Mouse (Mus musculus) myocyte (in vitro differentiated cells): ENCODE measurements around the gene Limch1. TPM values are rescaled to one million over a fixed set of nuclear protein-coding genes. Genes with fewer than 3 reads are reported as not detected.

Experiments used
- H3K27me3 ChIP-seq: one replicate; pipeline ENCODE4 v1.6.1; 2011; ENCODE audit not compliant: control insufficient read depth, insufficient read depth, insufficient read length
- H3K36me3 ChIP-seq: one replicate; pipeline ENCODE4 v1.6.1; 2011; ENCODE audit not compliant: control insufficient read depth, insufficient read depth
- H3K4me2 ChIP-seq: one replicate; pipeline ENCODE4 v1.6.1; 2011; ENCODE audit warnings: low read depth, control low read depth
- H3K4me3 ChIP-seq: one replicate; pipeline ENCODE4 v1.5.1; 2011; ENCODE audit warnings: mild to moderate bottlenecking, control low read depth, moderate library complexity
- H3K79me2 ChIP-seq: one replicate; pipeline ENCODE4 v1.6.1; 2011; ENCODE audit not compliant: control insufficient read depth, insufficient read depth
- H3ac ChIP-seq: one replicate; pipeline ENCODE4 v1.6.1; 2011; ENCODE audit not compliant: control insufficient read depth, insufficient read length
- CEBPB ChIP-seq: IDR thresholded peaks from 2 replicates; pipeline ENCODE4 v1.6.1; 2011; ENCODE audit warnings: mild to moderate bottlenecking, moderate library complexity; ENCODE audit not compliant: poor library complexity, insufficient read depth, severe bottlenecking
- E2F4 ChIP-seq: IDR thresholded peaks from one replicate; pipeline ENCODE4 v1.6.1; 2011; ENCODE audit warnings: mild to moderate bottlenecking, control low read depth, moderate library complexity; ENCODE audit not compliant: insufficient read depth
- MAX ChIP-seq: IDR thresholded peaks from one replicate; pipeline ENCODE4 v1.6.1; 2011; ENCODE audit warnings: low read depth, mild to moderate bottlenecking, control low read depth
- MYOD1 ChIP-seq, 3 experiments: IDR thresholded peaks; one replicate each; pipeline ENCODE4 v1.6.1; 2011; ENCODE audit warnings: control low read depth in 2 of 3, low read depth in 2 of 3, mild to moderate bottlenecking in 2 of 3, moderate library complexity in 1 of 3; ENCODE audit not compliant: insufficient read length in 2 of 3, control insufficient read depth in 1 of 3
- MYOG ChIP-seq, 3 experiments: IDR thresholded peaks; one replicate each; pipeline ENCODE4 v1.6.1; 2011; ENCODE audit warnings: control low read depth in 2 of 3, low read depth in 2 of 3, mild to moderate bottlenecking in 2 of 3; ENCODE audit not compliant: insufficient read length in 2 of 3, control insufficient read depth in 1 of 3, insufficient read depth in 1 of 3
- POLR2A ChIP-seq: IDR thresholded peaks from one replicate; pipeline ENCODE4 v1.6.1; 2011; ENCODE audit warnings: low read depth, mild to moderate bottlenecking, control low read depth, moderate library complexity; ENCODE audit not compliant: insufficient read length
- POLR2AphosphoS2 ChIP-seq: IDR thresholded peaks from one replicate; pipeline ENCODE4 v1.6.1; 2011; ENCODE audit warnings: low read depth, control low read depth; ENCODE audit not compliant: insufficient read length
- REST ChIP-seq: IDR thresholded peaks from one replicate; pipeline ENCODE4 v1.6.1; 2011; ENCODE audit warnings: mild to moderate bottlenecking, control low read depth, moderate library complexity; ENCODE audit not compliant: insufficient read depth, insufficient read length
- SRF ChIP-seq: IDR thresholded peaks from one replicate; pipeline ENCODE4 v1.6.1; 2011; ENCODE audit warnings: low read depth; ENCODE audit not compliant: control insufficient read depth, insufficient read length
- TCF12 ChIP-seq: IDR thresholded peaks from one replicate; pipeline ENCODE4 v1.6.1; 2011; ENCODE audit warnings: mild to moderate bottlenecking, control low read depth; ENCODE audit not compliant: poor library complexity, insufficient read depth, severe bottlenecking
- TCF3 ChIP-seq: IDR thresholded peaks from one replicate; pipeline ENCODE4 v1.6.1; 2011; ENCODE audit warnings: low read depth, control low read depth; ENCODE audit not compliant: insufficient read length
- USF1 ChIP-seq: IDR thresholded peaks from one replicate; pipeline ENCODE4 v1.6.1; 2011; ENCODE audit warnings: low read depth, mild to moderate bottlenecking, control low read depth, moderate library complexity
- polyA plus RNA-seq: library from polyadenylated mRNA; unstranded; fragments of >200 nt; fragmentation: generic; extraction: Trizol; gene quantifications from one replicate; pipeline ENCODE4 v1.2.1, GENCODE M21; 2012; ENCODE audit warnings: missing spikeins

Limch1 gene
- polyA plus RNA-seq, 1 experiment: 0.79 TPM

DNA sequence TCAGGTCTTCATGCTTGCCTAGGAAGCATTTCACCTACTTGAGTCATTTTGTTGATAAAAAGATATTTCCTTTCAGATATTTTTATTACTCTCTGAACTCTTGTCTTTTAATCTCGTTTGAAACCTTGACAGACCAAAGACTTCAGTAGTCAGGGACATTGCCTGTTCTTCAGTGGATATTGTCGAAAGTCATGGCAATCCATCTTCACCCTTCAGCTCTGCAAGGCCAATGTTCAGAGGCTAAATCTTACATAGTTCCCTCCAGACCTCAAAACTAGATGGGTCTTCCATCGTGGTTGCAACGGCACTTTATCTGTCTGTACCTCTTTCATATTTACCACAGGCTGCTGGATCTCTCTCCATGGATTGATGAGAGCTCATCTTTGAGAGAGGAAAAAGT lies 80.0 kb downstream of the Limch1 start:
- Histone ChIP-seq H3ac (no peak overlapping the region), H3K4me2 (no peak overlapping the region), H3K27me3 (peaks cover 7% of the 10 kb centered on the region), H3K4me3 (no peak overlapping the region), H3K36me3 (no peaks in the 10 kb centered on the region), H3K79me2 (no peaks in the 10 kb centered on the region)
- no peak for TF ChIP-seq TCF3

DNA sequence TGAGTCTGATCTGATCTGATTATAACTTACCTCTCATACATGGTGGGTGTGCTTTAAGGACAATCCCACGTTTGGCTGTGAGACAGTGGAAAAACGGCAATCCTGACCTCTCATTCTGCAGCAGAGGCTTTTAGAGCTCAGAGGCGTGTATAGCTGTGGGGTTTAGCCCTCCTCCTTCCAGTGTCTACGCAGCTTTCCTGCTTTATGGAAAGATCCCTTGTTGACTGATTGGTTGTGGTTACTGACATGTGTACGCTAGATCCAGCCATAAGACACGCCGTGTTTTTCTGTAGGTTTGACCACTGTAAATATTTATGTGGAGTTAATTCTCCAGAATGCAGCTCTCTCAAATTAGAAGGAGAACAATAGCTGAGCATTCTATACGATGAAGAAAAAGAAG lies 81.2 kb downstream of the Limch1 start:
- Histone ChIP-seq H3K27me3 (peaks cover 13% of the 10 kb centered on the region), H3ac (no peak overlapping the region), H3K4me2 (no peak overlapping the region), H3K79me2 (no peaks in the 10 kb centered on the region), H3K4me3 (no peak overlapping the region), H3K36me3 (no peaks in the 10 kb centered on the region)
- TF ChIP-seq REST (no peak), SRF (no peak), E2F4 (no peak)

DNA sequence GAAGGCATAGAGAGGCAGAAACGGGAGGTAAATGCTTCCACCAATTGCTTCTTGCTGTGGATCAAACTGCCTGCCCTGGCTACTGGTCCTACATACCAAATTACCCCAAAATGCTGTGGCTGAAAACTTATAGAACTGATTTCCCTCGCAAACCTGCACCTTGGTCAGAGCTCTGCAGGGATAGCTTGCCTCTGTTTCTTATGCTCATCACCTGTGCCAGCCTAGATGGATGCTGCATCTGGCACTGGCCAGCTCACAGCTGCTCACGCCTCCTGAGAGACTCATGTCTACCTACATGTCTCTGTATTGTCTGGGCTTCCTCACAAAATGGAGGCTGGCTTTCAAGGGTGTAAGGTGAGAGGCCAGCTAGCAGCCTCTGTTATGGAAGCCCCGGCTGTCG lies 83.9 kb downstream of the Limch1 start:
- H3ac ChIP-seq: no peak overlapping the region
- H3K36me3 ChIP-seq: no peaks in the 10 kb centered on the region
- H3K4me3 ChIP-seq: no peak overlapping the region
- H3K79me2 ChIP-seq: no peaks in the 10 kb centered on the region
- peaks cover 6% of the 10 kb centered on the region for H3K27me3 ChIP-seq
- no peak overlapping the region for H3K4me2 ChIP-seq
- TF ChIP-seq POLR2A: no peak
- no peak for TF ChIP-seq TCF12
- no peak for TF ChIP-seq MYOG (IDR thresholded peaks at IDR 0.05; ENCODE audit: control insufficient read depth in 1 of 3, insufficient read depth in 1 of 3, insufficient read length in 2 of 3, low read depth in 2 of 3)
- TF ChIP-seq E2F4: no peak
- TF ChIP-seq MAX: no peak
- no peak for TF ChIP-seq SRF

DNA sequence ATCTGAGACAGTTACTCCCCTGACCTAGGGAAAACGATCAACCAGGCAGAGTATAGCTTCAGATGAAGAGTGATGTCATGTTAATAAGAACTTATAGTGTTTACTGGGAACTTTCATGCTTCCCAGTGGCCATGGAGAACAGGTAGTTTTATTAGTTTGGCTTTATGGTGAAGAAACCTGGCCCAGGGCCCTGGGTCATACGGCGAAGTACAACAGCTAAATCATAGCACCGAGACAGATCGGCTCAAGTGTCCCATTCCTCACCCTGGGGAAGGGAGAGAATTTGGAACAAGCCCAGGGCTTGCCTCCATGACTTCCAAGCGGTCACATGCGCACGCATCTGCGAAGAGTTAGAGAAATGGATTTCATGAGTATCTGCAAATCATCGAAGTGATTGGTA lies 84.6 kb downstream of the Limch1 start:
- Histone ChIP-seq H3K79me2 (no peaks in the 10 kb centered on the region), H3K36me3 (no peaks in the 10 kb centered on the region), H3K4me3 (no peak overlapping the region), H3K27me3 (peaks cover 5% of the 10 kb centered on the region), H3K4me2 (no peak overlapping the region), H3ac (no peak overlapping the region)
- no peak for TF ChIP-seq TCF3
- TF ChIP-seq CEBPB: no peak
- TF ChIP-seq E2F4: no peak
- no peak for TF ChIP-seq REST
- TF ChIP-seq SRF: no peak
- no peak for TF ChIP-seq TCF12
- TF ChIP-seq MYOD1 (IDR thresholded peaks at IDR 0.05; ENCODE audit: control insufficient read depth in 1 of 3, insufficient read length in 2 of 3, low read depth in 2 of 3): no peak

DNA sequence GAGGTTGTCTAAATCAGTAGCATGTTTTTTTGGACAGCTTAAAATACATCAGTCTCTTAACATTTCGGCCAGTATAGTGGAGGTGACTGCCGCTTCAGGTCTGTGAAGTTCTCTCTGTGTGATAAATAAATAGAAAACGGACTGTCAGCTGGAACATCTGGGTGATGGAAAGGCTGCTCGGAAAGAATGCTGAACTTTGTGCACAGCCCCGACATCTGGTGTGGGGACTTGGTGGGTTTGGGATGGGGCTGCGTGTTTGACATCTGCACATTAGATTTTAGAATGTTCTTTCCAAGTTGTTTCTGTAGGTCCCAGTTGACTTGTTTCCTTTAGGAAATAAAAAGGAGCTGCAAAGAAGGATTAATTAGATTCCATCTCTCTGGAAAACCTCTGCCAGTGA lies 89.1 kb downstream of the Limch1 start:
- Histone ChIP-seq H3K4me3 (no peak overlapping the region), H3ac (no peak overlapping the region), H3K27me3 (peaks cover 5% of the 10 kb centered on the region), H3K36me3 (no peaks in the 10 kb centered on the region), H3K79me2 (no peaks in the 10 kb centered on the region), H3K4me2 (no peak overlapping the region)
- TF ChIP-seq TCF3: no peak
- TF ChIP-seq MAX: no peak
- TF ChIP-seq MYOD1 (IDR thresholded peaks at IDR 0.05; ENCODE audit: control insufficient read depth in 1 of 3, insufficient read length in 2 of 3, low read depth in 2 of 3): no peak
- no peak for TF ChIP-seq REST
- no peak for TF ChIP-seq POLR2AphosphoS2
- TF ChIP-seq CEBPB: no peak
- no peak for TF ChIP-seq MYOG (IDR thresholded peaks at IDR 0.05; ENCODE audit: control insufficient read depth in 1 of 3, insufficient read depth in 1 of 3, insufficient read length in 2 of 3, low read depth in 2 of 3)
- TF ChIP-seq POLR2A: no peak
- TF ChIP-seq E2F4: no peak
- no peak for TF ChIP-seq USF1
- no peak for TF ChIP-seq SRF
- TF ChIP-seq TCF12: no peak

DNA sequence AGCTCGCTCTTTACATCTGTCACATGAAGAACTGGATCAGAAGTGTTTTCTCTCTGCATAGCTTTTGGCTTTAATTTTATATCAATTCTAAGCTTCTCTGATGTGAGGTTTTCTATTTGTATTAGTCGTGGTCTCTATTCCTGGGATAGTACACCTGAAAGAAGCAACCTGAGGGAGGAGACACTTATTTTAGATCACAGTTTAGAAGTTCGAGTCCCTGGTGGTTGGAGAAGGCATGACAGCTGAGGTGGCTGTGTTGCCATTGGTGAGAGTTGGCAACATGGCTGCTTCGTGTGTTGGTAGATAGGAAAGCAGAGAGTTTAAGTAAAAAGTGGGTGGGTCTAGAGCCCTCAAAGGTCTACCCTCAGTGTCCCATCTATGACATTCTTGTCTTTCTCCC lies 91.3 kb downstream of the Limch1 start:
- no peak overlapping the region for H3K4me2 ChIP-seq
- H3K79me2 ChIP-seq: no peaks in the 10 kb centered on the region
- no peak overlapping the region for H3ac ChIP-seq
- no peaks in the 10 kb centered on the region for H3K36me3 ChIP-seq
- TF ChIP-seq E2F4 (no peak), REST (no peak), POLR2AphosphoS2 (no peak), TCF3 (no peak), MYOD1 (IDR thresholded peaks at IDR 0.05; ENCODE audit: control insufficient read depth in 1 of 3, insufficient read length in 2 of 3, low read depth in 2 of 3) (no peak)
- no peak overlapping the region for H3K4me3 ChIP-seq
- H3K27me3 ChIP-seq: no peaks in the 10 kb centered on the region
